Mouse (Mus musculus) left cerebral cortex, adult 9 months (tissue): Measurements from ENCODE around the gene Dennd2d.

Source experiments
- DNase-seq, 2 experiments: peaks; one replicate each; pipeline ENCODE4 v3.0.0; 2022; ENCODE audit warnings: low spot score in 2 of 2

Gene Dennd2d

GRCm38 (mm10) chr3:106496045-106496721 is 14.0 kb downstream of the Dennd2d start:
- DNase-seq, result peak; percentile 6 to 35

DNA sequence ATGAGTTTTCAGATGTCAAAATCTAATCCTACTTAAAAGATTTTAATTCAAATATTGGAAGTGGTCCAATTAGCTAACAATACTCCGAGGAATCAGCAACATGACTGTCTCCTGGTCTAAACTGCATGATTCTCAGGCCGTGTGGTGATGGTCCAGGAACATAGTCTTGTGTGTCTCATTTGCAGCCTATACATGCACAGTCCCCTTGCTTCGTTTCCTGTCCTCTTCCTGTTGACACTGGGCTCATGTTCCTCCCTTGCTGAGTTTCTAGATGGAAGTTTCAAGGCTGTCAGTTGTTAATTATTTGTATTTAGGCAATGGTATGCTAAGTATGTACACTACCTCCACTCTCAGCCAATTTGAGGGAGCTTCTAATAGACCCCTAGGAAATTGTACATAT is 14.8 kb downstream of the Dennd2d start:
- no peak for DNase-seq

DNA sequence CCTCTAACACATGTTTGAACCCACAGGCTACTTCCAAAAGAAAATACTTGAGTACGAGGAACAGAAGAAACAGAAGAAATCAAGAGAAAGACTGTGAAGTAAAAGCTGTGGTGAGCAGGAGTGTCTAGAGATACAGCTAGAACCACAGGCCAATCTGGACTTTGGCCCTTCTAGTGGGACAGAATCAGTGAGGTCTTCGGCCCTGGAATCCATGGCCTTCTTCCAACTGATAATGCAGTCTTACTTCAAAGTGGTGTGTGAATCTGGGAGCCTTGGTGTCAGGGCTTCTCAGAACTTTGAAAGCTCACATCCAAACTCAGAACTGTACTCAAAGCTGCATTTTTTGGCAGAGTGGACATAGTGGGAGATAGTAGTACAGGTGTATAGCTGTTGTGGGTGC is 18.3 kb downstream of the Dennd2d start:
- DNase-seq, result no peak

GRCm38 (mm10) chr3:106502892-106503291 is 20.7 kb downstream of the Dennd2d start:
- no peak for DNase-seq

DNA sequence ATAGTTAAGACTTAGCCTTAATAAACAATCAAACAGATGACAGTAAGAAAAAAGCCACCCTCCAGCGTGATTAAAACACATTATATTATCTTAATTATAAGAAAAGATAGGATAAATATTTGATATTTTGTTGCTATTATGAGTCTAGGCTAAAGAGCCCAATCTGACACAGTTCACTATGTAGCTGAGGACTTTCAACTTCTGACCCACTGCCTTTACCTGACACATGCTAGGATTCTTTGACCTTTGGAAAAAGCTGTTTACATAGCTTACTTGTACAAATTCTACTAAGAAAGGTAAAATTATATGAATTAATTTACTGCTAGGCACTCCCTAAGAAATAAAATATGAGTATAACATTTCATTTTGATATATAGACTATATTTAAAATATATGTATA is 28.5 kb downstream of the Dennd2d start:
- DNase-seq, result no peak

DNA sequence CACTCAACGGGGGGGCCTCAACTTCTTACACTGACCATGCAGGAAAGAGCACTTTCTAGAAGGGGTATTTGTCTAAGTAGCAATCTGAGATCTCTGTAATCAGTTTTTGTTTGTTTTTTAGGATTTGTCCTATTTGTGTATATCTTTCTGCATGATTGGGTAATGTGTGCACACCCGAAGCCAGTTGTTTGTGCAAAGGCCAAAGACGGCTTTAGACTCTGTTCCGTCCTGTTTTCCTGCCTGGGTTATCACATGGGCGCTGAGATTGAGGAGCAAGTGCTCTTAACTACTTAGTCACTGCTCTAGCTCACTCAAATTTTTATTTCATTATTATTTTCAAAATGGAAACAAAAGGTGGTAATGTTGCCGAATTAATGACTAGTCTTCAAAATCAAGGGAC is 32.8 kb downstream of the Dennd2d start:
- no peak for DNase-seq

DNA sequence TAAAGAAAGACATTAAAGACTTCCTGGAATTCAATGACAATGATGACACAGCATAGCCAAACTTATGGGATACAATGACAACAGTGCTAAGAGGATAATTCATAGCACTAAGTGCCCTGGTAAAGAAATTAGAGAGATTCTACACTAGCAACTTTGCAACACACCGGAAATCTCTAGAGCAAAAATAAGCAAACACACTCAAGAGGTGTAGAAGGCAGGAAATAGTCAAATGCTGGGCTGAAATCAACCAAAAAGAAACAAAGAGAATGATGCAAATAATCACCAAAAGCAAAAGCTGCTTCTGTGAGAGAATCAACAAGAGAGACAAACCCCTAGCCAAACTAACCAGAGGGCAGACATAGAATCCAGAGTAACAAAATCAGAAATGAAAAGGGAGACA is 40.5 kb downstream of the Dennd2d start:
- DNase-seq, result no peak

- DNase-seq, result no peak
Observed at GRCm38 (mm10) chr3:106526411-106526810, 44.2 kb downstream of the Dennd2d start.

GRCm38 (mm10) chr3:106528032-106528431 is 45.8 kb downstream of the Dennd2d start:
- DNase-seq, result no peak

GRCm38 (mm10) chr3:106533277-106533676 is 51.1 kb downstream of the Dennd2d start:
- DNase-seq, result no peak

DNA sequence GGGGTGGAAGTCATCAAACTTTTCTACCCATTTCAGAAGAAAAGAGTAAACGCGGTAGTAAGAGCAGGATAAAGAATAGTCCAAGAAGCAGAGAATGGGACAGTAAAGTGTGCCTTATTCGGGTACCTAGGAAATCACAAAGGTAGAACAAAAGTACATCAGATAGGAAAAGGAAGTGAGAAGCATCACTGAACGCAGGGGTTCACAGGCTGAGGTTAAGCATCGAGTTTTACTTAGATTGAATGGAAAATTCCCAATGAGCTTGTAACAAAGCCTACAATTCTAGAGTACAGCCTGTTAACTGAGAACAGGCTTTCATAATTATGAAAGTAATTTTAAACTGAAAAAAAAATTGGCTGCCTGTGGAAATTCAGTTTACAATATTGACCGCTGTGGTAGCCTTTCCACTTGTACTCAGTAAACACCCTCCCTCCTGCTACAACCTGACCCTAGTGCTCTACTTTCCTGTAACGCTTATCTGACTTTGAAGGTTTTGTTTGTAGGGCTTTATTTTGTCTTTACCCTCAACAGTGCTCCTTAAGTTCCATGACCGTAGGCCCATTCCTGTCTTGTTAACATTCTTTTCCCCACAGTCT is 62.6 kb downstream of the Dennd2d start:
- no peak for DNase-seq

DNA sequence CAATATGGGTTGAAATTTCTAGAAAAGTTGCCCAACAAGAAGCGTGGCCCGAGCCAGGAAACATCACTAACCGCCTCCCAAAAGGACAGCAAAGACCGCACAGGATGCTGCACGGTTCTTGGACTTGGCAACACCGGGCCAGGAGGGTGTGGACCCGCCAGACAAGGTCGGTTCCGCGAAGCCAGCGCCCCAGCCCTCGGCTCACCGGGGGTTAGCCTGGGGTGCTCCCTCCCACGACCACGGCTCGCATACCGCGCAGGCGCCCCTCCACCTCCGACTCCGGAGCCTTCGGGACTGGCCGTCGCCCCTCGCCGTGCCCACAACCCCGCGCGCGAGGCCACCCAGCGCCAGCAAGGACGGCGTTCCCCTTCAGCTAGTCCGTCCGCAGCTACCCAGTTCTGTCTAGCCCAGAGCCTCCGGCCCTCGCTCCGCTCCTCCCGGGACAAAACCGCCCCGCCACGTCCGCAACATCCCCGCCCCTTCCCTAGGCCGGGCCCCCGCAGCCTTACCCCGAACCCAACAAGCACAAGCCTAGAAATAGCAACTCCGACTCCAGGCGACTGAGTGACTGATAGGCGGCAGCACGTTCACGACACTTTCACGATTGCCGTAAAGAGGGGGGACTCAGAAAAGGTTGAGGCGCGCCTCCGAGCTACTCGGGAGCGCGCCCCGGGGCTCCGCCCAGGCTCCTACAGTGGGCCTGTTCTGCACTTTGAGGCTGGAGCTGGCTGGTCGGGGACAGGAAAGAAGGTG is 65.1 kb downstream of the Dennd2d start, which contains the start of the genes Dram2 and Cept1:
Gene Dram2, plus strand, starts transcription at position 628 of the 753 bp plus-strand sequence.
Gene Cept1, minus strand, starts transcription at position 632 of the 753 bp plus-strand sequence.
- peak; percentile 85 to 95 for DNase-seq

- DNase-seq, result no peak
Observed at GRCm38 (mm10) chr3:106547924-106548539, 65.8 kb downstream of the Dennd2d start.

- no peak for DNase-seq
Observed at GRCm38 (mm10) chr3:106548971-106549370, 66.8 kb downstream of the Dennd2d start.
